Mouse (Mus musculus) myocyte (in vitro differentiated cells): Measurements from ENCODE around the gene Esp6. TPM values are rescaled to one million over a fixed set of nuclear protein-coding genes. Genes with fewer than 3 reads are reported as not detected.
"Not testable (repeated sequence)": the region's sequence is repeated elsewhere in the genome, so short reads cannot be mapped to it uniquely, and the experiment has no call there.

Experiments used
- H3K27me3 ChIP-seq: one replicate; pipeline ENCODE4 v1.6.1; 2011; ENCODE audit not compliant: control insufficient read depth, insufficient read depth, insufficient read length
- H3K36me3 ChIP-seq: one replicate; pipeline ENCODE4 v1.6.1; 2011; ENCODE audit not compliant: control insufficient read depth, insufficient read depth
- H3K4me2 ChIP-seq: one replicate; pipeline ENCODE4 v1.6.1; 2011; ENCODE audit warnings: low read depth, control low read depth
- H3K4me3 ChIP-seq: one replicate; pipeline ENCODE4 v1.5.1; 2011; ENCODE audit warnings: mild to moderate bottlenecking, control low read depth, moderate library complexity
- H3K79me2 ChIP-seq: one replicate; pipeline ENCODE4 v1.6.1; 2011; ENCODE audit not compliant: control insufficient read depth, insufficient read depth
- H3ac ChIP-seq: one replicate; pipeline ENCODE4 v1.6.1; 2011; ENCODE audit not compliant: control insufficient read depth, insufficient read length
- E2F4 ChIP-seq: IDR thresholded peaks from one replicate; pipeline ENCODE4 v1.6.1; 2011; ENCODE audit warnings: mild to moderate bottlenecking, control low read depth, moderate library complexity; ENCODE audit not compliant: insufficient read depth
- MYOD1 ChIP-seq, 3 experiments: IDR thresholded peaks; one replicate each; pipeline ENCODE4 v1.6.1; 2011; ENCODE audit warnings: control low read depth in 2 of 3, low read depth in 2 of 3, mild to moderate bottlenecking in 2 of 3, moderate library complexity in 1 of 3; ENCODE audit not compliant: insufficient read length in 2 of 3, control insufficient read depth in 1 of 3
- MYOG ChIP-seq, 3 experiments: IDR thresholded peaks; one replicate each; pipeline ENCODE4 v1.6.1; 2011; ENCODE audit warnings: control low read depth in 2 of 3, low read depth in 2 of 3, mild to moderate bottlenecking in 2 of 3; ENCODE audit not compliant: insufficient read length in 2 of 3, control insufficient read depth in 1 of 3, insufficient read depth in 1 of 3
- POLR2A ChIP-seq: IDR thresholded peaks from one replicate; pipeline ENCODE4 v1.6.1; 2011; ENCODE audit warnings: low read depth, mild to moderate bottlenecking, control low read depth, moderate library complexity; ENCODE audit not compliant: insufficient read length
- POLR2AphosphoS2 ChIP-seq: IDR thresholded peaks from one replicate; pipeline ENCODE4 v1.6.1; 2011; ENCODE audit warnings: low read depth, control low read depth; ENCODE audit not compliant: insufficient read length
- SRF ChIP-seq: IDR thresholded peaks from one replicate; pipeline ENCODE4 v1.6.1; 2011; ENCODE audit warnings: low read depth; ENCODE audit not compliant: control insufficient read depth, insufficient read length
- TCF3 ChIP-seq: IDR thresholded peaks from one replicate; pipeline ENCODE4 v1.6.1; 2011; ENCODE audit warnings: low read depth, control low read depth; ENCODE audit not compliant: insufficient read length
- USF1 ChIP-seq: IDR thresholded peaks from one replicate; pipeline ENCODE4 v1.6.1; 2011; ENCODE audit warnings: low read depth, mild to moderate bottlenecking, control low read depth, moderate library complexity
- polyA plus RNA-seq: library from polyadenylated mRNA; unstranded; fragments of >200 nt; fragmentation: generic; extraction: Trizol; gene quantifications from one replicate; pipeline ENCODE4 v1.2.1, GENCODE M21; 2012; ENCODE audit warnings: missing spikeins

Esp6 gene
- polyA plus RNA-seq, 1 experiment = not detected

- H3ac ChIP-seq = no peak overlapping the region
- H3K36me3 ChIP-seq = no peaks in the 10 kb centered on the region
- H3K4me2 ChIP-seq = no peak overlapping the region
- H3K79me2 ChIP-seq = no peaks in the 10 kb centered on the region
- no peak for TF ChIP-seq POLR2AphosphoS2
- no peaks in the 10 kb centered on the region for H3K27me3 ChIP-seq
- no peak overlapping the region for H3K4me3 ChIP-seq
Observed at GRCm38 (mm10) chr17:40553470-40553869, 7.8 kb upstream of the Esp6 start.

DNA sequence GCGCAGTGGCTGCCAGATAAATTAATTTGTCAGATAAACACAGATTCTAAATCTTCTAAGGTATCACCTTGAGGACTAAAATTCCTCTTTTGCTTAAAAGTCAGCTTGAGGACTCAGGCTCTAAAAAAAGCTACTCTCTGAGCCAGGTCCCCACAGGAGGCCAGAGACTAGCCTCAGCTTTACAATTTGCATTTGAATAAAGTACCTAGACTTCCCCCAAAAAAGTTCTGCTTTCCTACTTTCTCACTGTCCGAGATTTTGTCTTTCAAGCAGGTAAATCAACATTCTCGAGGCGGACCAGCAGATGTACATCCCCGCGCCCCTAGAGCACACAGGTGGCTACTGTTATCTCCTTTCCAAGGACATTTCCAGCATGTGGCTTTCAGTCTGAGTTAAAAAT is 22.6 kb downstream of the Esp6 start:
- H3K79me2 ChIP-seq, H3ac ChIP-seq, H3K4me3 ChIP-seq, H3K27me3 ChIP-seq, H3K36me3 ChIP-seq, H3K4me2 ChIP-seq: not testable (repeated sequence)

- Histone ChIP-seq H3K4me3 (no peak overlapping the region), H3K79me2 (no peaks in the 10 kb centered on the region), H3K4me2 (no peak overlapping the region), H3K36me3 (no peaks in the 10 kb centered on the region), H3K27me3 (no peaks in the 10 kb centered on the region), H3ac (no peak overlapping the region)
- no peak for TF ChIP-seq SRF
- TF ChIP-seq E2F4 = no peak
- no peak for TF ChIP-seq POLR2AphosphoS2
- TF ChIP-seq MYOD1 (IDR thresholded peaks at IDR 0.05; ENCODE audit: control insufficient read depth in 1 of 3, insufficient read length in 2 of 3, low read depth in 2 of 3) = no peak
Observed at GRCm38 (mm10) chr17:40591297-40591696, 30.0 kb downstream of the Esp6 start.

GRCm38 (mm10) chr17:40598294-40598693 is 37.0 kb downstream of the Esp6 start, which contains the start of gene Esp4:
Gene Esp4 (plus strand): TSS chr17:40598594.
- no peaks in the 10 kb centered on the region for H3K36me3 ChIP-seq

More at GRCm38 (mm10) chr17:40598294-40598693, 37.0 kb downstream of the Esp6 start, which contains the start of gene Esp4:
- Histone ChIP-seq H3K4me2 (no peak within 1 kb of the TSS), H3K27me3 (no peaks in the 10 kb centered on the region), H3K4me3 (no peak within 1 kb of the TSS), H3K79me2 (no peaks in the 10 kb centered on the region), H3ac (no peak within 1 kb of the TSS)
- TF ChIP-seq MYOG (IDR thresholded peaks at IDR 0.05; ENCODE audit: control insufficient read depth in 1 of 3, insufficient read depth in 1 of 3, insufficient read length in 2 of 3, low read depth in 2 of 3) (no peak), USF1 (no peak), E2F4 (no peak), TCF3 (no peak), POLR2A (no peak)

Other genes with a start within 250 kb of the Esp6 start
- not detected for gene Crisp1, start 242.3 kb upstream of the Esp6 start, polyA plus RNA-seq
- gene Esp8, start 41.5 kb upstream of the Esp6 start, polyA plus RNA-seq = not detected
- gene Esp4, start 37.1 kb downstream of the Esp6 start, polyA plus RNA-seq = not detected
- not detected for gene Esp3, start 70.6 kb downstream of the Esp6 start, polyA plus RNA-seq
- not detected for gene Esp1, start 165.6 kb downstream of the Esp6 start, polyA plus RNA-seq
- gene Crisp2, start 245.5 kb downstream of the Esp6 start, polyA plus RNA-seq = not detected
- gene Rhag, start 249.6 kb downstream of the Esp6 start, polyA plus RNA-seq = not detected